Mouse (Mus musculus) cerebellum, adult 2 months (tissue): ENCODE measurements at regions not wholly inside any gene's neighbourhood (a gene's known extent, or its start where the extent isn't known, plus 50 kb on each side); places are given as distances from the start of the nearest gene placed in this dataset.

Experiments used
- CTCF ChIP-seq: fragments of 200-500 bp; IDR thresholded peaks from 2 replicates; pipeline ENCODE4 v1.5.1; 2011; ENCODE audit warnings: low read depth, mild to moderate bottlenecking, control low read depth, low read length, moderate library complexity, borderline replicate concordance; ENCODE audit not compliant: insufficient read depth
- POLR2A ChIP-seq: fragments of 200-500 bp; IDR thresholded peaks from 2 replicates; pipeline ENCODE4 v1.6.1; 2011; ENCODE audit warnings: low read length, control low read depth, borderline replicate concordance; ENCODE audit not compliant: insufficient read depth

- TF ChIP-seq POLR2A (no peak), CTCF (no peak)
Measured at GRCm38 (mm10) chr12:13042934-13043333, 101.2 kb upstream of the Mycn start.
